Mouse (Mus musculus): ENCODE results near the gene Cntnap2. TPM values are rescaled to one million over a fixed set of nuclear protein-coding genes. Genes with fewer than 3 reads are reported as not detected.
A peak's percentile ranks its signal among the peaks of the same experiment; 100 is the strongest.
"Not testable (repeated sequence)": the region's sequence is repeated elsewhere in the genome, so short reads cannot be mapped to it uniquely, and the experiment has no call there.

Gene Cntnap2
- polyA plus RNA-seq, 1 experiment from 2014 or later = 99.3 TPM

- no peak overlapping the region for H3K9ac ChIP-seq (replicated peaks; ENCODE audit: low read depth, low read length)
- WGBS = 62% methylated on average over 4 of the region's 4 CpGs
- H3K4me1 ChIP-seq (ENCODE audit: control insufficient read depth, insufficient read depth, low read length) = no peaks in the 10 kb centered on the region
- H3K36me3 ChIP-seq (ENCODE audit: control insufficient read depth, insufficient read depth, low read length) = no peaks in the 10 kb centered on the region
- H3K27me3 ChIP-seq (ENCODE audit: control insufficient read depth, insufficient read depth, low read length) = no peaks in the 10 kb centered on the region
- H3K9me3 ChIP-seq (ENCODE audit: control insufficient read depth, low read length) = no peaks in the 10 kb centered on the region
- H3K4me3 ChIP-seq (ENCODE audit: low read depth, low read length) = no peak overlapping the region
- ATAC-seq (ENCODE audit: low read depth) = peak; percentile 66; the same call in 1 of the 2 replicates
- H3K27ac ChIP-seq (ENCODE audit: low read depth, low read length) = no peak overlapping the region
- no peak overlapping the region for H3K4me2 ChIP-seq (ENCODE audit: low read depth, low read length)
Observed at GRCm38 (mm10) chr6:47089998-47090397, 2030.8 kb downstream of the Cntnap2 start.

GRCm38 (mm10) chr6:47104951-47105350, 2045.8 kb downstream of the Cntnap2 start:
- 72% methylated on average over 1 of the region's 1 CpGs for WGBS
- Histone ChIP-seq H3K27me3 (ENCODE audit: control insufficient read depth, insufficient read depth, low read length) (no peaks in the 10 kb centered on the region), H3K4me1 (ENCODE audit: control insufficient read depth, insufficient read depth, low read length) (no peaks in the 10 kb centered on the region), H3K27ac (ENCODE audit: low read depth, low read length) (no peak overlapping the region), H3K36me3 (ENCODE audit: control insufficient read depth, insufficient read depth, low read length) (no peaks in the 10 kb centered on the region), H3K4me3 (ENCODE audit: low read depth, low read length) (no peak overlapping the region), H3K9me3 (ENCODE audit: control insufficient read depth, low read length) (no peaks in the 10 kb centered on the region), H3K4me2 (ENCODE audit: low read depth, low read length) (no peak overlapping the region), H3K9ac (replicated peaks; ENCODE audit: low read depth, low read length) (no peak overlapping the region)
- no peak for ATAC-seq (ENCODE audit: low read depth)

GRCm38 (mm10) chr6:47109582-47110220, 2050.5 kb downstream of the Cntnap2 start:
- H3K9ac ChIP-seq (replicated peaks; ENCODE audit: low read depth, low read length) = no peak overlapping the region
- H3K36me3 ChIP-seq (ENCODE audit: control insufficient read depth, insufficient read depth, low read length) = no peaks in the 10 kb centered on the region
- 37% methylated on average over 6 of the region's 6 CpGs for WGBS
- H3K9me3 ChIP-seq (ENCODE audit: control insufficient read depth, low read length) = no peaks in the 10 kb centered on the region
- H3K27ac ChIP-seq (ENCODE audit: low read depth, low read length) = no peak overlapping the region
- no peak overlapping the region for H3K4me3 ChIP-seq (ENCODE audit: low read depth, low read length)
- H3K4me1 ChIP-seq (ENCODE audit: control insufficient read depth, insufficient read depth, low read length) = no peaks in the 10 kb centered on the region
- H3K27me3 ChIP-seq (ENCODE audit: control insufficient read depth, insufficient read depth, low read length) = no peaks in the 10 kb centered on the region
- no peak overlapping the region for H3K4me2 ChIP-seq (ENCODE audit: low read depth, low read length)
- no peak for ATAC-seq (ENCODE audit: low read depth)

- not testable (repeated sequence) for H3K4me3 ChIP-seq (ENCODE audit: low read depth, low read length); H3K9ac ChIP-seq (replicated peaks; ENCODE audit: low read depth, low read length); H3K27ac ChIP-seq (ENCODE audit: low read depth, low read length); ATAC-seq (ENCODE audit: low read depth); H3K27me3 ChIP-seq (ENCODE audit: control insufficient read depth, insufficient read depth, low read length); H3K36me3 ChIP-seq (ENCODE audit: control insufficient read depth, insufficient read depth, low read length); H3K4me2 ChIP-seq (ENCODE audit: low read depth, low read length); H3K4me1 ChIP-seq (ENCODE audit: control insufficient read depth, insufficient read depth, low read length); H3K9me3 ChIP-seq (ENCODE audit: control insufficient read depth, low read length)
- no CpG with 5 or more reads among the region's 1 CpGs for WGBS
Observed at GRCm38 (mm10) chr6:47134063-47134462, 2074.9 kb downstream of the Cntnap2 start.

GRCm38 (mm10) chr6:47153018-47153417, 2093.9 kb downstream of the Cntnap2 start:
- H3K27ac ChIP-seq (ENCODE audit: low read depth, low read length); H3K4me3 ChIP-seq (ENCODE audit: low read depth, low read length); ATAC-seq (ENCODE audit: low read depth); H3K9ac ChIP-seq (replicated peaks; ENCODE audit: low read depth, low read length); H3K36me3 ChIP-seq (ENCODE audit: control insufficient read depth, insufficient read depth, low read length); H3K4me2 ChIP-seq (ENCODE audit: low read depth, low read length); H3K9me3 ChIP-seq (ENCODE audit: control insufficient read depth, low read length); H3K4me1 ChIP-seq (ENCODE audit: control insufficient read depth, insufficient read depth, low read length); H3K27me3 ChIP-seq (ENCODE audit: control insufficient read depth, insufficient read depth, low read length): not testable (repeated sequence)
- no CpG with 5 or more reads among the region's 1 CpGs for WGBS

GRCm38 (mm10) chr6:47174580-47175294, 2115.6 kb downstream of the Cntnap2 start:
- H3K4me3 ChIP-seq (ENCODE audit: low read depth, low read length); H3K4me2 ChIP-seq (ENCODE audit: low read depth, low read length); H3K9me3 ChIP-seq (ENCODE audit: control insufficient read depth, low read length); H3K9ac ChIP-seq (replicated peaks; ENCODE audit: low read depth, low read length); H3K4me1 ChIP-seq (ENCODE audit: control insufficient read depth, insufficient read depth, low read length); H3K36me3 ChIP-seq (ENCODE audit: control insufficient read depth, insufficient read depth, low read length); H3K27me3 ChIP-seq (ENCODE audit: control insufficient read depth, insufficient read depth, low read length); H3K27ac ChIP-seq (ENCODE audit: low read depth, low read length): not testable (repeated sequence)
- 34% methylated on average over 8 of the region's 8 CpGs for WGBS
- ATAC-seq (ENCODE audit: low read depth) = peak; percentile 32; the same call in 1 of the 2 replicates

GRCm38 (mm10) chr6:47175356-47176156, 2116.4 kb downstream of the Cntnap2 start:
- WGBS = 11% methylated on average over 10 of the region's 10 CpGs
- not testable (repeated sequence) for H3K36me3 ChIP-seq (ENCODE audit: control insufficient read depth, insufficient read depth, low read length)

GRCm38 (mm10) chr6:47176157-47176555, 2117.0 kb downstream of the Cntnap2 start:
- not testable (repeated sequence) for H3K9ac ChIP-seq (replicated peaks; ENCODE audit: low read depth, low read length); H3K4me3 ChIP-seq (ENCODE audit: low read depth, low read length); H3K27me3 ChIP-seq (ENCODE audit: control insufficient read depth, insufficient read depth, low read length); H3K27ac ChIP-seq (ENCODE audit: low read depth, low read length); H3K9me3 ChIP-seq (ENCODE audit: control insufficient read depth, low read length); H3K36me3 ChIP-seq (ENCODE audit: control insufficient read depth, insufficient read depth, low read length); H3K4me1 ChIP-seq (ENCODE audit: control insufficient read depth, insufficient read depth, low read length)
- 0 out of 2 replicates have a peak overlapping the region, but pooled peaks have one; percentile 1 for H3K4me2 ChIP-seq (ENCODE audit: low read depth, low read length)
- 39% methylated on average over 3 of the region's 3 CpGs for WGBS
- ATAC-seq (ENCODE audit: low read depth) = peak; percentile 38; the same call in 1 of the 2 replicates

More at GRCm38 (mm10) chr6:47175356-47176156, 2116.4 kb downstream of the Cntnap2 start:
- not testable (repeated sequence) for H3K27ac ChIP-seq (ENCODE audit: low read depth, low read length); H3K27me3 ChIP-seq (ENCODE audit: control insufficient read depth, insufficient read depth, low read length); H3K4me1 ChIP-seq (ENCODE audit: control insufficient read depth, insufficient read depth, low read length); H3K9me3 ChIP-seq (ENCODE audit: control insufficient read depth, low read length); H3K9ac ChIP-seq (replicated peaks; ENCODE audit: low read depth, low read length); H3K4me3 ChIP-seq (ENCODE audit: low read depth, low read length)
- H3K4me2 ChIP-seq (ENCODE audit: low read depth, low read length) = 0 out of 2 replicates have a peak overlapping the region, but pooled peaks have one; percentile 1
- ATAC-seq (ENCODE audit: low read depth) = peak; percentile 87

- not testable (repeated sequence) for H3K9me3 ChIP-seq (ENCODE audit: control insufficient read depth, low read length); H3K4me2 ChIP-seq (ENCODE audit: low read depth, low read length); H3K4me1 ChIP-seq (ENCODE audit: control insufficient read depth, insufficient read depth, low read length); ATAC-seq (ENCODE audit: low read depth); H3K36me3 ChIP-seq (ENCODE audit: control insufficient read depth, insufficient read depth, low read length); H3K9ac ChIP-seq (replicated peaks; ENCODE audit: low read depth, low read length); H3K27ac ChIP-seq (ENCODE audit: low read depth, low read length); H3K4me3 ChIP-seq (ENCODE audit: low read depth, low read length); H3K27me3 ChIP-seq (ENCODE audit: control insufficient read depth, insufficient read depth, low read length)
- whole genome bisulfite sequencing = 44% methylated on average over 5 of the region's 5 CpGs
Observed at GRCm38 (mm10) chr6:47181372-47181771, 2122.2 kb downstream of the Cntnap2 start.

All from neural tube, embryonic 14.5 days (tissue).